10 mouse cellular contexts compared by ENCODE assay signal in the genomic region with DNA sequence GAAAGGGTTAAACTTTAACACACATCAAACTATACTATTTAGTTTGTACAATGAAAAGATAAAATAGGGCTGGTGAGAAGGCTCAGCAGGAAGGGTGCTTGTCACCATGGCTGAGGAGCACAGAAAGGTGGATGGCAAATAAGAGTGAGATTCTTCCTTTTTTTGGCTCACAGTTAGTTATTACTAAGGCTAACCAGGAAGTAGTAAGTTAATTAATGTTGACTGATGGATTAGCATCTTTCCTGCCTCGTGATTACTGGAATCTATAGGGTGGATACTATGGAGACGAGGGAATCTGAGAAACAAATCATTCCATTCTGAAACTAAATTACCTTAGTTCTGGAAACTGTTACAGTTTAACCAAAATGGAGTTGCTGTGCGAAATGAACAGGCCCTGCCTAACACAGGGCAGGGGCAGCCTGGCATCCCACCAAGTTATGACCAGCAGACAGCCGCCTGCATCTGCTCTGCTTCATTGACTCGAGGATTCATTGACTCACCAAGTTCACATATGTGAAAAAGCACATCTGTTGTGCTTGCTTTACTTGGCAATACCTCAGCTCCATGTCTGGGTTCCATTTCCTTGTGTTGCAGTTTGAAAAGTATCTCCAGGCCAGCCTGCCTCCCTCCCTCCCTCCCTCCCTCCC. TPM values are rescaled to one million over a fixed set of nuclear protein-coding genes. Genes with fewer than 3 reads are reported as not detected.
DNase-seq lines count a peak whose midpoint lies in the region; TF ChIP-seq lines count a peak whose summit lies in the region.
"Had no signal": no experiment of that assay in that cellular context is flagged by ENCODE, and none has a peak within 500 bp of the region (broad histone marks: within the 10 kb centered on the region; RNA-seq: fewer than 3 reads in every experiment).

No protein-coding gene starts in this region.

- peak overlapping the region; percentile 49; the same call in 1 of the 2 replicates for H3K27ac ChIP-seq in thymus, adult 2 months (ENCODE audit: control insufficient read depth, insufficient read depth, low read length)
- H3K27ac ChIP-seq in midbrain, embryonic 10.5 days (replicated peaks) = no peak overlapping the region
- H3K27ac ChIP-seq: layer of hippocampus, adult 2 months; liver, embryonic 15.5 days had no signal

- no peak for TF ChIP-seq POLR2A in thymus, adult 2 months (IDR thresholded peaks at IDR 0.05; ENCODE audit: control insufficient read depth, extremely low read depth, insufficient read depth, low read length, poor library complexity)

- H3K9me3 ChIP-seq in midbrain, embryonic 10.5 days (replicated peaks) = no peaks in the 10 kb centered on the region
- H3K9me3 ChIP-seq: liver, embryonic 15.5 days had no signal

- 88% methylated on average over 5 of the region's 5 CpGs for WGBS in thymus, adult 2 months
- 73% methylated on average over 5 of the region's 5 CpGs for whole genome bisulfite sequencing in midbrain, embryonic 10.5 days

- no peak for TF ChIP-seq CTCF in thymus, adult 2 months (IDR thresholded peaks at IDR 0.05; ENCODE audit: borderline replicate concordance, control insufficient read depth, extremely low read depth, insufficient read depth, low read length, poor library complexity)

- intact Hi-C loops in heart, postnatal 25 days (cut with DNase I) = no loop called here

- H3K4me1 ChIP-seq in thymus, adult 2 months (replicated peaks; ENCODE audit: control insufficient read depth, insufficient read depth, low read length) = peaks cover 19% of the 10 kb centered on the region
- no peaks in the 10 kb centered on the region for H3K4me1 ChIP-seq in midbrain, embryonic 10.5 days

- no peak overlapping the region for H3K4me3 ChIP-seq in thymus, adult 2 months (ENCODE audit: control insufficient read depth, insufficient read depth, low read length)
- no peak overlapping the region for H3K4me3 ChIP-seq in midbrain, embryonic 10.5 days
- H3K4me3 ChIP-seq: layer of hippocampus, adult 2 months; liver, embryonic 15.5 days had no signal

- DNase-seq in thymus, adult 2 months = no peak
- DNase-seq in thymus, postnatal 14 days = no peak
- peak; percentile 27 for DNase-seq in heart, postnatal 25 days (ENCODE audit: low spot score)
- peak; percentile 85 for DNase-seq in kidney, postnatal 14 days
- DNase-seq in cerebellum, adult 9-11 months = no peak
- DNase-seq in frontal cortex, adult 2 months (ENCODE audit: extremely low spot score in 1 of 2, low spot score in 1 of 2) = no peak
- no peak for DNase-seq in midbrain, embryonic 10.5 days (ENCODE audit: low spot score)
- DNase-seq: right cerebral cortex, postnatal 14 days had no signal

- H3K36me3 ChIP-seq in thymus, adult 2 months (ENCODE audit: control insufficient read depth, insufficient read depth, low read length) = no peaks in the 10 kb centered on the region
- no peaks in the 10 kb centered on the region for H3K36me3 ChIP-seq in midbrain, embryonic 10.5 days
- H3K36me3 ChIP-seq: liver, embryonic 15.5 days had no signal

- H3K27me3 ChIP-seq in thymus, adult 2 months (ENCODE audit: control insufficient read depth, insufficient read depth, low read length) = no peaks in the 10 kb centered on the region
- H3K27me3 ChIP-seq in midbrain, embryonic 10.5 days (ENCODE audit: low read depth, poor library complexity, severe bottlenecking) = no peaks in the 10 kb centered on the region
- H3K27me3 ChIP-seq: liver, embryonic 15.5 days had no signal

RNA-seq across cellular contexts. Expression of gene Cdk20, which starts 15.0 kb away (rescaled TPM):
- 128 and 129 TPM in 2 replicates for polyA plus RNA-seq in thymus, adult 2 months (2012; rRNA removed)
- 1 to 10 TPM; 2.7 to 4.4 TPM for total RNA-seq in heart, postnatal 25 days (2021)
- 16.5 and 16.9 TPM in 2 replicates for polyA plus RNA-seq in frontal cortex, adult 2 months (2012; rRNA removed)
- 9.7 and 10.9 TPM in 2 replicates for polyA plus RNA-seq in midbrain, embryonic 10.5 days (2016; fragmentation: Nextera tagmentation; extraction: Ambion mirVana)

RNA-seq across cellular contexts. Expression of gene Ctsl, which starts 46.4 kb away (rescaled TPM):
- 292 and 586 TPM in 2 replicates for polyA plus RNA-seq in thymus, adult 2 months (2012; rRNA removed)
- total RNA-seq in heart, postnatal 25 days (2021) = 100 to 1,000 TPM; 227 to 243 TPM
- polyA plus RNA-seq in frontal cortex, adult 2 months (2012; rRNA removed) = 141 and 143 TPM in 2 replicates
- 143 and 159 TPM in 2 replicates for polyA plus RNA-seq in midbrain, embryonic 10.5 days (2016; fragmentation: Nextera tagmentation; extraction: Ambion mirVana)

Comparison
In these comparisons a context has a peak if more than half of its experiments do, and no peak if none do; other contexts are left out.
1. DNase-seq: peak in heart, postnatal 25 days (single experiment) and kidney, postnatal 14 days (single experiment); none in thymus, adult 2 months (single experiment), thymus, postnatal 14 days (single experiment), cerebellum, adult 9-11 months (single experiment), frontal cortex, adult 2 months (0 of 2) and midbrain, embryonic 10.5 days (single experiment).